Mouse (Mus musculus) hindlimb bud, embryonic 11.5 days (tissue): ENCODE measurements around the gene Slc16a3.

Experiments used
- DNase-seq: peaks from one replicate; pipeline ENCODE4 v3.0.0-alpha.2; 2012; ENCODE audit warnings: low read depth, low spot score; ENCODE audit errors: extremely low spot score

The Slc16a3 gene

DNA sequence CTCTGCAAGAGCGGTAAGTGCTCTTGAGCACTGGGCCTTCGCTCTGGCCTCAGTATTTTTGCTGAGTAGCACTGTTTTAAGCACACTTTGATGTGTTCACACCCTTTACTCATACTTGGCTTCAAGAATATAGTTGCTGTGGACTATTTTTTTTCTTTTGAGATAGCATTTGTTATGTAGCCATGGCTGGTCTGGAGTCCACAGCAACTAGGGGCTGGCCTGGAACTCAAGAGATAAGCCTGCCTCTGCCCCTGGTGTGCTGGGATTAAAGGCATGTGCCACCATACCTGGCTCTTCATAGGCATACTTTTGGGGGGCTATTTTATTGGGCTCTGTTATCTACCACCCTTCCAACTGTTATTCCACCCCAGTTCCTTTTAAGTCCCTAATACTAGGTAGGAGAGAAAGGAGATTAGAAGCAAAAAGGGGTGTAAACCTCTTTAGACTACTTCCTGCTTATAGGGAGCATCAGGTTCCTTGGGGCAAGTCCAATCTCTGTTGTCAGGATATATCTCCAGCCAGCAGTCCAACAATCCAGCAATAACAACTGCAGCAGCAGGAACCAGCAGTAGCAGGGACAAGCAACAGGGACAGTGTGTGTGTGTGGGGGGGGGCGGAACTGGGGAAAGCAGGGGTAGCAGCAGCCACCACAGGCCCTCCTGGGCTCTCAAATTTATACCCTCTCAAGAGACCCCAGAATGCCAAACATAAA is 61.9 kb downstream of the Slc16a3 start:
- no peak for DNase-seq
